Mouse (Mus musculus) CH12.LX (cell line): ENCODE measurements around the gene Map2k6.

ENCODE experiments used
- CTCF ChIP-seq, 2 experiments: IDR thresholded peaks in 1 of 2; conservative IDR thresholded peaks in 1 of 2; 2 replicates each; pipeline ENCODE4 v1.5.1; 2011 to 2012; ENCODE audit warnings: low read depth in 2 of 2, low read length in 2 of 2, improper control_type of control experiment in 1 of 2, inconsistent platforms in 1 of 2, mild to moderate bottlenecking in 1 of 2, moderate library complexity in 1 of 2
- ETS1 ChIP-seq: conservative IDR thresholded peaks from 2 replicates; pipeline ENCODE4 v1.6.1; 2012; ENCODE audit warnings: low read depth, mild to moderate bottlenecking, inconsistent platforms, low read length, improper control_type of control experiment, moderate library complexity

DNA sequence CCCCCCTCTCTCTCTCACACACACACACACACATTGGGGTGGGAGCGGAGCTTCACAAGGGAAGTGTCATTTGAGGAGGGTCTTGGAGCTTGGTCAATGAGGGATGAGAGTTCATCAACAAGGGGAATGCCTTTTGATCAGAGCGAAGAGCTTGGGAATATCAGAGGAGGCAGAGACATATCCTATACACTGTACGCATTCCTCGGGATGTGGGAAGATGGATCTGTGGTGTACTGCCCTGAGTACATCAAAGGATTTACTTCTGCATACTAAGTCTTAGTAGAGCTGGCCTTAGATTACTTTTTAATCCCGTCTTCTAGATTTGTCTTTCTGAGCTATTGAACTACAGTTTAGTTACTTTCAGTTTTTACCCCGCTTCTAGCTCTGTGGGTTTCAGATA, 30.1 kb downstream of the Map2k6 start:
- TF ChIP-seq ETS1 (no peak), CTCF (conservative IDR thresholded peaks at IDR 0.05 in 1 of 2, IDR thresholded peaks at IDR 0.05 in 1 of 2; ENCODE audit: low read depth in 2 of 2, low read length in 2 of 2) (no peak)
